Mouse (Mus musculus) heart, embryonic 14.5 days (tissue): ENCODE results near the gene Trappc6a. TPM values are rescaled to one million over a fixed set of nuclear protein-coding genes. Genes with fewer than 3 reads are reported as not detected.

Source experiments
- ATAC-seq: fragments of 200-750 bp; cut with Nextera tagmentation; 2 replicates; pipeline ENCODE4 v1.8.0; 2017; ENCODE audit warnings: low read depth, moderate TSS enrichment; ENCODE audit not compliant: insufficient number of reproducible peaks, insufficient read depth, low FRiP score
- H3K27ac ChIP-seq, 2 experiments: fragments of 200-500 bp in 1 of 2; fragments of 300-500 bp in 1 of 2; sonication (generic) in 1 of 2; replicated peaks in 1 of 2; 2 replicates each; pipeline ENCODE4 v1.5.1; 2012 to 2014; ENCODE audit warnings: low read depth in 2 of 2, low read length in 2 of 2, control low read depth in 1 of 2, mild to moderate bottlenecking in 1 of 2, mixed read lengths in 1 of 2; ENCODE audit not compliant: control insufficient read depth in 1 of 2, insufficient read depth in 1 of 2
- H3K27me3 ChIP-seq: fragments of 300-500 bp; sonication (generic); 2 replicates; pipeline ENCODE4 v1.6.1; 2014; ENCODE audit warnings: mild to moderate bottlenecking, low read length, control low read depth; ENCODE audit not compliant: control insufficient read depth, insufficient read depth
- H3K36me3 ChIP-seq: fragments of 300-500 bp; sonication (generic); 2 replicates; pipeline ENCODE4 v1.6.1; 2014; ENCODE audit warnings: mild to moderate bottlenecking, control low read depth, low read length, mixed read lengths; ENCODE audit not compliant: control insufficient read depth, insufficient read depth
- H3K4me1 ChIP-seq, 2 experiments: fragments of 200-500 bp in 1 of 2; fragments of 300-500 bp in 1 of 2; sonication (generic) in 1 of 2; 2 replicates each; pipeline ENCODE4 v1.6.1; 2012 to 2014; ENCODE audit warnings: low read length in 2 of 2, control low read depth in 1 of 2, mixed read lengths in 1 of 2; ENCODE audit not compliant: control insufficient read depth in 2 of 2, insufficient read depth in 2 of 2
- H3K4me2 ChIP-seq: fragments of 300-500 bp; sonication (generic); 2 replicates; pipeline ENCODE4 v1.6.1; 2014; ENCODE audit warnings: mild to moderate bottlenecking, low read length
- H3K4me3 ChIP-seq, 2 experiments: fragments of 200-500 bp in 1 of 2; fragments of 300-500 bp in 1 of 2; sonication (generic) in 1 of 2; 2 replicates each; pipeline ENCODE4 v1.5.1; 2012 to 2014; ENCODE audit warnings: low read length in 2 of 2, mild to moderate bottlenecking in 2 of 2, control low read depth in 1 of 2, low read depth in 1 of 2, moderate library complexity in 1 of 2; ENCODE audit not compliant: control insufficient read depth in 1 of 2, insufficient read depth in 1 of 2
- H3K9ac ChIP-seq: fragments of 300-500 bp; sonication (generic); 2 replicates; pipeline ENCODE4 v1.6.1; 2014; ENCODE audit warnings: mild to moderate bottlenecking, low read length
- H3K9me3 ChIP-seq: fragments of 300-500 bp; sonication (generic); 2 replicates; pipeline ENCODE4 v1.6.1; 2016; ENCODE audit warnings: low read length, control low read depth; ENCODE audit not compliant: control insufficient read depth
- WGBS: fragments of 180-500 bp; shearing (Covaris S2); extraction: QIAGEN DNeasy Blood & Tissue Kit; methylation state at CpG from one replicate; pipeline ENCODE4 v1.1.7; 2014; 5-methylcytosine and 5-hydroxymethylcytosine counted together
- polyA plus RNA-seq: library from polyadenylated mRNA; unstranded; fragments of >200 nt; fragmentation: Nextera tagmentation; extraction: Ambion mirVana; gene quantifications from 2 replicates; pipeline ENCODE4 v1.2.1, GENCODE M21; 2014

Trappc6a gene
- polyA plus RNA-seq, 1 experiment from 2014 or later, result 92.9 TPM

DNA sequence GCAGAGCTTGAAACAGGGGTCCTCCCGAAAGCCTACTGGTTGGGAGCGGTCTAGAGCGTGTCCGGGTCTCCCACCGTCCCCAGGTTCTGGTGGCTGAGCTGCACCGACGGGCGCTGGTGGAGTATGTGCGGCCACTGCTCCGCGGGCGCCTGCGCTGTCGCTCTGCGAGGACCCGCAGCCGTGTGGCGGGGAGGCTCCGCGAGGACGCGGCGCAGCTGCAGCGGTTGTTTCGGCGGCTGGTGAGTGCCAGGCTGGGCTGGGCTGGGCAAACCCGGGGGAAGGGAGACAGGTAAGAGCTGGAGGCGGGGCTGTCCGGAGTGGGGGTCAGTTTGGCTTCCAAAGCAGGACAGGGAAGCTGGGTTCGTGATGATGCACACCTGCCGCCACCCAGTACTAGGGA is 18.7 kb upstream of the Trappc6a start:
- H3K9me3 ChIP-seq, result no peaks in the 10 kb centered on the region
- 20% methylated on average over 28 of the region's 31 CpGs for WGBS
- peak overlapping the region; percentile 13 to 14; a peak in 2 of 4 replicates for H3K4me3 ChIP-seq
- peaks cover 3 to 7% of the 10 kb centered on the region in 2 experiments; a peak in 2 of 4 replicates for H3K4me1 ChIP-seq
- H3K27me3 ChIP-seq, result peaks cover 44% of the 10 kb centered on the region
- no peak for ATAC-seq
- H3K9ac ChIP-seq, result peak overlapping the region; percentile 45; the same call in 1 of the 2 replicates
- H3K36me3 ChIP-seq, result no peaks in the 10 kb centered on the region
- H3K27ac ChIP-seq, result no peak overlapping the region
- H3K4me2 ChIP-seq, result peak overlapping the region; percentile 44

- Histone ChIP-seq H3K4me2 (peak overlapping the region; percentile 60), H3K27ac (no peak overlapping the region; a peak in 1 of 4 replicates), H3K9me3 (no peaks in the 10 kb centered on the region), H3K27me3 (peaks cover 44% of the 10 kb centered on the region), H3K36me3 (no peaks in the 10 kb centered on the region), H3K4me1 (peaks cover 3 to 7% of the 10 kb centered on the region in 2 experiments; a peak in 2 of 4 replicates), H3K9ac (peak overlapping the region; percentile 51; the same call in 1 of the 2 replicates), H3K4me3 (peak overlapping the region; percentile 14 to 16; a peak in 2 of 4 replicates)
- WGBS, result 2% methylated on average over 26 of the region's 26 CpGs
- no peak for ATAC-seq
Measured at GRCm38 (mm10) chr7:19491731-19492130, 16.5 kb upstream of the Trappc6a start.

GRCm38 (mm10) chr7:19494751-19495474 is 13.3 kb upstream of the Trappc6a start:
- Histone ChIP-seq H3K27ac (no peak overlapping the region), H3K4me1 (peaks cover 3% of the 10 kb centered on the region in 2 experiments; a peak in 1 of 4 replicates), H3K9ac (no peak overlapping the region), H3K4me2 (no peak overlapping the region), H3K9me3 (no peaks in the 10 kb centered on the region), H3K4me3 (no peak overlapping the region), H3K36me3 (no peaks in the 10 kb centered on the region), H3K27me3 (peaks cover 17% of the 10 kb centered on the region)
- ATAC-seq, result no peak
- 77% methylated on average over 25 of the region's 25 CpGs for WGBS

- no peak for ATAC-seq
- 56% methylated on average over 20 of the region's 20 CpGs for WGBS
Measured at GRCm38 (mm10) chr7:19495521-19496213, 12.5 kb upstream of the Trappc6a start.

GRCm38 (mm10) chr7:19496214-19496555 is 12.0 kb upstream of the Trappc6a start:
- peaks cover 3% of the 10 kb centered on the region in 2 experiments; a peak in 1 of 4 replicates for H3K4me1 ChIP-seq
- no peaks in the 10 kb centered on the region for H3K9me3 ChIP-seq
- WGBS, result 79% methylated on average over 5 of the region's 5 CpGs
- no peaks in the 10 kb centered on the region for H3K36me3 ChIP-seq
- no peak overlapping the region for H3K27ac ChIP-seq
- no peak overlapping the region for H3K9ac ChIP-seq
- no peak for ATAC-seq
- H3K4me2 ChIP-seq, result no peak overlapping the region
- H3K4me3 ChIP-seq, result no peak overlapping the region
- peaks cover 7% of the 10 kb centered on the region for H3K27me3 ChIP-seq

More at GRCm38 (mm10) chr7:19495521-19496213, 12.5 kb upstream of the Trappc6a start:
- H3K27ac ChIP-seq, result no peak overlapping the region
- no peak overlapping the region for H3K4me3 ChIP-seq
- H3K9ac ChIP-seq, result no peak overlapping the region
- no peaks in the 10 kb centered on the region for H3K36me3 ChIP-seq
- peaks cover 3% of the 10 kb centered on the region in 2 experiments; a peak in 1 of 4 replicates for H3K4me1 ChIP-seq
- peaks cover 11% of the 10 kb centered on the region for H3K27me3 ChIP-seq
- H3K4me2 ChIP-seq, result no peak overlapping the region
- H3K9me3 ChIP-seq, result no peaks in the 10 kb centered on the region

GRCm38 (mm10) chr7:19498326-19498725 is 9.9 kb upstream of the Trappc6a start:
- Histone ChIP-seq H3K9ac (no peak overlapping the region), H3K27ac (no peak overlapping the region), H3K4me1 (no peaks in the 10 kb centered on the region), H3K4me2 (no peak overlapping the region), H3K36me3 (no peaks in the 10 kb centered on the region), H3K27me3 (no peaks in the 10 kb centered on the region), H3K9me3 (no peaks in the 10 kb centered on the region), H3K4me3 (no peak overlapping the region)
- WGBS, result 72% methylated on average over 4 of the region's 4 CpGs
- no peak for ATAC-seq

DNA sequence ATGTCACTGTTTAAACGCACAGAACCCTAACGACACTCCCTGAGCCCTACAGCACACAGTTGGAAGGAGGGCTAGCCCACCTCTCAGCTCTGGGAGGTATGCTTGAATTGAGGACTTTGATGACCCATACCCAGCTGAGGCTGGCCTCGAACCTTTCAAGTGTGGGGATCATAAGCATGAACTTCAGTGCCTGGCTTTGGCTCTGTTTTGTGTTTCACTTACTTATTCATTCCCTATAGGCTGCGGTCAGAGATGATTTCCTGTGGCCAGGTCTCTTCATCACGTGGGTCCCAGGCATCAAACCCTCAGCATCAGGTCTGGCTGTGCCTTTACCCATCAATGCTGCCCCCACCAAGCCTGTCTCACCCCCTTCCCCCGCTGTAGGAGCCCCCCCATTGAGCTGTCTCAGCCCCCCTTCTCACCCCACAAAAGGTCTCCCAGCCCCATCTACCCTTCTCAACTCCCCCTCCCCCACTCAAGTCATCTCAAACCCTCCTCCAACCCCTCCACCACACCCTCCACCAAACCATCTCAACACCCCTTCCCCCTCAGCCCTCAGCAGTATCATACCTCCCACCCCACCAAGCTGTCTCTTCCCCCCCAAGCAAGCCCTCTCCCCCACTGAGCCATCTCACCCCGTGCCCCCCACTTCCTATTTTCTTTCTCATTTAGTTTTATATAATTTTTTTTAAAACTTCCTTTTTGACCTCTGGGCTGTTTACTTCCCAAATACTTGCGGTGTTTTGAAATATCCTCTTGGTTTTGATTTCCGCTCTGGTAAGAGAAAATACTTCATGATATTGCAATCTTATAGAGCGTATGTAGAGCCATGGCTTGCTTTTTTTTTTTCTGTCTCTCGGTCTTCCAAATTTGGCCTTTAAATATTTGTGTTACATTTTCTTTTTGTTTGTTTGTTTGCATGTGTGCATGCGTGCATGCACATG is 7.5 kb upstream of the Trappc6a start:
- Histone ChIP-seq H3K36me3 (no peaks in the 10 kb centered on the region), H3K4me2 (no peak overlapping the region), H3K9ac (no peak overlapping the region), H3K4me1 (no peaks in the 10 kb centered on the region), H3K27me3 (no peaks in the 10 kb centered on the region), H3K9me3 (no peaks in the 10 kb centered on the region), H3K4me3 (no peak overlapping the region), H3K27ac (no peak overlapping the region)
- WGBS, result 65% methylated on average over 12 of the region's 12 CpGs
- ATAC-seq, result no peak
